Mouse (Mus musculus) hindbrain, embryonic 13.5 days (tissue): ENCODE data around the gene Sbf1. TPM values are rescaled to one million over a fixed set of nuclear protein-coding genes. Genes with fewer than 3 reads are reported as not detected.

Source experiments
- ATAC-seq: fragments of 200-750 bp; cut with Nextera tagmentation; 2 replicates; pipeline ENCODE4 v1.8.0; 2017; ENCODE audit warnings: moderate TSS enrichment; ENCODE audit not compliant: low FRiP score
- H3K27ac ChIP-seq: fragments of 300-500 bp; sonication (generic); 2 replicates; pipeline ENCODE4 v1.5.1; 2015; ENCODE audit warnings: inconsistent platforms, mild to moderate bottlenecking, moderate library complexity
- H3K27me3 ChIP-seq: fragments of 300-500 bp; sonication (generic); 2 replicates; pipeline ENCODE4 v1.6.1; 2015; ENCODE audit warnings: mild to moderate bottlenecking, inconsistent platforms
- H3K36me3 ChIP-seq: fragments of 300-500 bp; sonication (generic); 2 replicates; pipeline ENCODE4 v1.6.1; 2015; ENCODE audit warnings: mild to moderate bottlenecking, inconsistent platforms
- H3K4me1 ChIP-seq: fragments of 300-500 bp; sonication (generic); replicated peaks from 2 replicates; pipeline ENCODE4 v1.6.1; 2015; ENCODE audit warnings: inconsistent platforms
- H3K4me2 ChIP-seq: fragments of 300-500 bp; sonication (generic); 2 replicates; pipeline ENCODE4 v1.6.1; 2015; ENCODE audit warnings: inconsistent platforms, mild to moderate bottlenecking, moderate library complexity
- H3K4me3 ChIP-seq: fragments of 300-500 bp; sonication (generic); 2 replicates; pipeline ENCODE4 v1.5.1; 2015; ENCODE audit warnings: mild to moderate bottlenecking, inconsistent platforms
- H3K9ac ChIP-seq: fragments of 300-500 bp; sonication (generic); 2 replicates; pipeline ENCODE4 v1.6.1; 2015; ENCODE audit warnings: mild to moderate bottlenecking, inconsistent platforms
- H3K9me3 ChIP-seq: fragments of 300-500 bp; sonication (generic); 2 replicates; pipeline ENCODE4 v1.6.1; 2016; ENCODE audit warnings: inconsistent platforms
- WGBS: fragments of 180-500 bp; shearing (Covaris S2); methylation state at CpG from one replicate; pipeline ENCODE4 v1.1.7; 2015; 5-methylcytosine and 5-hydroxymethylcytosine counted together
- polyA plus RNA-seq: library from polyadenylated mRNA; unstranded; fragments of >200 nt; fragmentation: Nextera tagmentation; extraction: Ambion mirVana; gene quantifications from 2 replicates; pipeline ENCODE4 v1.2.1, GENCODE M21; 2015

Gene Sbf1
- polyA plus RNA-seq, 1 experiment from 2014 or later = 83.3 TPM

DNA sequence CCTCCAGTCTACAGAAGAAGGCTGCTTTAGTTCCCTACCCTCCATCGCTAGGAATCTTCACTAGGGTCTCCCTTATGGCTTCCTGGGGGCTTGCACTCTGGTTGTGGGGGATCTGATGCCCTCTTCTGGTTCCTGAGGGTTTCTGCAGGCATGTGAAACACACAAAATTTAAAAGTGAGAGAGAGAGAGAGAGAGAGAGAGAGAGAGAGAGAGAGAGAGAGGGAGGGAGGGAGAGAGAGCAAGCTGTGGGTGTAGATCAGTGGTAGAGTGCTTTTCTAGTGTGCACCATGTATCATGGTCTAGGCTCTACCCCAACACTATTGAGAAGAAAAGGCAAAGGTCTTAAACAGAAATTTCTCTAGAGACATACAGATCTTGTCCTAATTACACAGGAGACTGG is 26.6 kb upstream of the Sbf1 start:
- no peaks in the 10 kb centered on the region for H3K4me1 ChIP-seq
- ATAC-seq = no peak
- H3K4me3 ChIP-seq = no peak overlapping the region
- no peaks in the 10 kb centered on the region for H3K9me3 ChIP-seq
- H3K9ac ChIP-seq = no peak overlapping the region
- H3K27me3 ChIP-seq = no peaks in the 10 kb centered on the region
- no peak overlapping the region for H3K27ac ChIP-seq
- no peak overlapping the region for H3K4me2 ChIP-seq
- no peaks in the 10 kb centered on the region for H3K36me3 ChIP-seq
- 58% methylated on average over 1 of the region's 1 CpGs for WGBS

DNA sequence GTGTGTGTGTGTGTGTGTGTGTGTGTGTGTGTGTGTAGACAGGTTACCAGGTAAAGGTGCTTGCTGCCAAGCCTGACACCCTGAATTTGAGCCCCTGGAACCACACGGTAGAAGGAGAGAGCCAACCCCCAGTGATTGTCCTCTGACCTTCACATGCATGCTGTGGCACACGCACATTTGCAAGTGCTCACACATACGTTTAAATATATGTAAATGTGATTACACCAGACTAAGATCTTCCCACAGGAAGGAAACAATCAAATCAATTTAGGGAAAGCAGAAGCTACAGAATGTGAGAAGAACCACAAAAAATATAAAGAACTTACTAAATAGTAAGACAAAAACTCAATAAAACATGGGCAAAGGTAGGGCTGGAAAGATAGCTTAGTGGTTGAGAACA is 25.0 kb upstream of the Sbf1 start:
- ATAC-seq = no peak
- Histone ChIP-seq H3K4me1 (no peaks in the 10 kb centered on the region), H3K4me3 (no peak overlapping the region), H3K4me2 (no peak overlapping the region), H3K36me3 (no peaks in the 10 kb centered on the region), H3K9ac (no peak overlapping the region), H3K27ac (no peak overlapping the region), H3K27me3 (no peaks in the 10 kb centered on the region), H3K9me3 (no peaks in the 10 kb centered on the region)
- 81% methylated on average over 3 of the region's 3 CpGs for WGBS

DNA sequence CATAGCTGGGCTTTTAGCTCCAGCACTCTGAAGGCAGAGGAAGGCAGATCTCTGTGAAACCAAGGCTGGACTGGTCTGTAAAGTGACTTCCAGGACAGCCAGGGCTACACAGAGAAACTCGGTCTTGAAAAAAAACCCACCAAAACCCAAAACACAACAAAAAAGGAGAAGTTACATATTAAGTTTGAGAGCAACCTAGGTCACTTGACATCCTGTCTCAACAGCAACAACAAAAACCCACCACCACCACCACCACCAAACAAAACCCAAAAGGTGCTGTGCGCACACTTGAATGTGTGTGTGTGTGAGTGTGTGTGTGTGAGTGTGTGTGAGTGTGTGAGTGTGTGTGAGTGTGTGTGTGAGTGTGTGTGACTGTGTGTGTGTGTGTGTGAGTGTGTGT is 24.6 kb upstream of the Sbf1 start:
- no peak for ATAC-seq
- Histone ChIP-seq H3K4me2 (no peak overlapping the region), H3K9ac (no peak overlapping the region), H3K4me3 (no peak overlapping the region), H3K9me3 (no peaks in the 10 kb centered on the region), H3K27ac (no peak overlapping the region), H3K27me3 (no peaks in the 10 kb centered on the region), H3K36me3 (no peaks in the 10 kb centered on the region), H3K4me1 (no peaks in the 10 kb centered on the region)
- 83% methylated on average over 2 of the region's 2 CpGs for WGBS

DNA sequence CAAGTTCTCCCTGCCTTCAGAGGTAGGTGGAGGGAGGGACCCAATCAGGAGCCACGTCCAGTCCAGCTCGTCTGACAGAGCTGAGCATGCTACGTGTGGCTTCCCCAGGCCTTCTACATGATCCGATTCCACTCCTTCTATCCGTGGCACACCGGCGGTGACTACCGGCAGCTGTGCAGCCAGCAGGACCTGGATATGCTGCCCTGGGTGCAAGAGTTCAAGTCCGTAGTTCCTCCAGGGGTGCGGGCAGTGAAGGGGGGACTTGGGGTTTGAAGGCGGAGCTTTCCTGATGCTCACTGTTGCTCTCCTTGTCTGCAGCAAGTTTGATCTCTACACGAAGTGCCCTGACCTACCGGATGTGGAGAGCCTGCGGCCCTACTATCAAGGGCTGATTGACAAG is 21.3 kb upstream of the Sbf1 start:
- 88% methylated on average over 14 of the region's 14 CpGs for WGBS
- H3K9ac ChIP-seq = no peak overlapping the region
- H3K27ac ChIP-seq = no peak overlapping the region
- H3K27me3 ChIP-seq = no peaks in the 10 kb centered on the region
- no peak overlapping the region for H3K4me2 ChIP-seq
- no peak for ATAC-seq
- H3K4me1 ChIP-seq = no peaks in the 10 kb centered on the region
- H3K4me3 ChIP-seq = no peak overlapping the region
- no peaks in the 10 kb centered on the region for H3K36me3 ChIP-seq
- H3K9me3 ChIP-seq = no peaks in the 10 kb centered on the region

DNA sequence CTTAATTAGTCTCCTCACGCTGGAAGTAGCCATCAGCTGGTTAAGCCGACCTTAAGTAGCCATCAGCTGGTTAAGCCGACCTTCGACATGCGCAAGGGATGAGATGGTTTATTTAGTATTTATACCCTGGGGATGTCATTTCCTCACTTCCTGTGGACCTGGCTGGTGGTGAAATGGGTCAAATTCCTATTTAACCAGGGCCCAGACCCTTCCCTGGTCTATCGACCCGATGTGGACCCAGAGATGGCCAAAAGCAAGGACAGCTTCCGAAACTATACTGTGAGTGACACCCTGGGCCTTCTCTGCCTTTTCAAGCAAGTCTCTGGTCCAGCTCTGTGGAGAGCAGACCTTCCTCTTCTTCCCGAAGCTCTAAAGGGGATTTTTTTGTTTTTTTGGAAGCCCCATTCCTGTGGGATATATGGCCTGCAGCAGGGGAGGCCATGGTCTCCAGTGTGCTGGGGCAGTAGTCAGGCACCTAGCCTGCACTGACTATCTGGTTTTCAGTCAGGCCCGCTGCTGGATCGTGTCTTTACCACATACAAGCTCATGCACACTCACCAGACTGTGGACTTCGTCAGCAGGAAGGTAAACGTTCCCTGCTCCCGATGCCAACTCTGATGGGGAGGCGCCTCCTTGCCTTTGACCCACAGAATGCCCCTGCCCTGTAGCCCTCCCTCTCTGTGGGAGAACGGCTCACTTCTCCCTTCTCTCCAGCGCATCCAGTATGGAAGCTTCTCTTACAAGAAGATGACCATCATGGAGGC is 19.8 kb upstream of the Sbf1 start:
- Histone ChIP-seq H3K4me2 (no peak overlapping the region), H3K4me1 (no peaks in the 10 kb centered on the region), H3K27me3 (no peaks in the 10 kb centered on the region), H3K9me3 (no peaks in the 10 kb centered on the region), H3K36me3 (no peaks in the 10 kb centered on the region), H3K9ac (no peak overlapping the region), H3K27ac (no peak overlapping the region), H3K4me3 (no peak overlapping the region)
- ATAC-seq = no peak
- WGBS = 84% methylated on average over 17 of the region's 17 CpGs

DNA sequence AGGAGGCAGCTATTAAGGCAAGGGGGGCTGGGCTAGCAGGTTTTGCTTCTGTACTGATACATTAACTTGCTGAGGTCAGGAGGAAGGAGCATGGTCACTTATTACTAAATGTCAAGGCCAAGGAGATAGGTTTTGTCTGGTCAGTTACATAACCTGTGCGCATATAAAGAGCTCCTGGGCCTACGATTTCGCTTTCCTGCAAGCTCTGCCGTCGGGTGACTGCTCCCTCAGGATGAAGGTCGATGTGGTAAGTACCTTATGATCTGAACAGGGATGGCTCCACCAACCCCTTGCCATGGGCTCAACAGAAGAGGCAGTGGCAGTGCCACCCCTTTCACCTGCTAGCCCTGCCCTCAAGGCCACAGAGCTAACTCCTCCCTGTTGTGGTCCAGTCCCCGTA is 19.2 kb upstream of the Sbf1 start, which contains the start of gene Miox:
Miox (plus strand) TSS at position 128 of the 400 bp plus-strand sequence.
- Histone ChIP-seq H3K4me1 (no peaks in the 10 kb centered on the region), H3K4me3 (no peak within 1 kb of the TSS), H3K4me2 (no peak within 1 kb of the TSS), H3K27ac (no peak within 1 kb of the TSS), H3K27me3 (no peaks in the 10 kb centered on the region), H3K9ac (no peak within 1 kb of the TSS), H3K9me3 (no peaks in the 10 kb centered on the region), H3K36me3 (no peaks in the 10 kb centered on the region)
- WGBS = 88% methylated on average over 7 of the region's 7 CpGs
- no peak for ATAC-seq

DNA sequence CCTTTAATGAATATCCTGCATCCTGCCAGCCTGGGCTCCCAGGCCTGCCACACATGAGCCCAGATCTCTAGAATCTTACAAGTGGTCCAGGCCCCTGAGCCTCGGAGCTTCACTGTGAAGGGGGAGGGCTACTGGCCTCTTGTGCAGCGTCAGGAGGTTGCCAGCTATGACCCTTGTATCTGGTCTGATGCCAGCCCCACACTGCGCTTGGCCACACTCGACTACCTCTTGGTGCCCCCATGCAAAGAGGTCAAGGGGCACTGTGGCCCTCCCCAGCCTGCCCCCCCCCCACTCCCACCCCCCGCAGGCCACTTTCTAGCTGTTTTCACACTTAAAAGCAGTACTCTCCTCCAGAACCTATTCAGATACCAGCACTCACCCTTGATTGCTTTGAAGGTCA is 11.3 kb upstream of the Sbf1 start:
- WGBS = 80% methylated on average over 5 of the region's 5 CpGs
- ATAC-seq = no peak
- no peak overlapping the region for H3K27ac ChIP-seq
- H3K36me3 ChIP-seq = no peaks in the 10 kb centered on the region
- H3K9ac ChIP-seq = no peak overlapping the region
- H3K4me3 ChIP-seq = no peak overlapping the region
- H3K4me1 ChIP-seq = peaks cover 7% of the 10 kb centered on the region
- no peak overlapping the region for H3K4me2 ChIP-seq
- peaks cover 24% of the 10 kb centered on the region for H3K27me3 ChIP-seq
- no peaks in the 10 kb centered on the region for H3K9me3 ChIP-seq

DNA sequence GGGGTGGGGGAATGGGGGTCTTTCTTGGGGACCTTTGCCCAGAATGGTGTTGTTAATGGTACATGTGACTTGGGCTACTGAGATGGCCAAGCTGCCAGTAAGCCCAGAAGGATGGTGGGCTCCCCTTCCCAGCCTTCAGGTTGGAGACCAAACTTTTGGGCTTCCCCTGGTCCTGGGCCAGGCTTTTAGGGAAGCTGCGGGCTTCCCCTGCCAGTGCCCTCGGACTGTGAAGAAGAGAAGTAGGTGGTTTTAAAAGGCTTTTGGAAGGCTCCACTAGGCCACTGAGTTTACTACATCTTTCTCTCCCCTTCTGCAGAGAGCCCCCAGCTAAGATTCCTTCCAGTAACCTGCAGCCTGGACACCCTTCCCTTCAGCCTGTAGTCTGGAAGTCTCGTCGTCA is 8.5 kb upstream of the Sbf1 start:
- no peaks in the 10 kb centered on the region for H3K9me3 ChIP-seq
- 95% methylated on average over 4 of the region's 4 CpGs for WGBS
- no peak overlapping the region for H3K4me3 ChIP-seq
- no peak overlapping the region for H3K4me2 ChIP-seq
- H3K9ac ChIP-seq = no peak overlapping the region
- peaks cover 7% of the 10 kb centered on the region for H3K4me1 ChIP-seq
- no peaks in the 10 kb centered on the region for H3K36me3 ChIP-seq
- H3K27ac ChIP-seq = no peak overlapping the region
- peaks cover 29% of the 10 kb centered on the region for H3K27me3 ChIP-seq
- no peak for ATAC-seq

DNA sequence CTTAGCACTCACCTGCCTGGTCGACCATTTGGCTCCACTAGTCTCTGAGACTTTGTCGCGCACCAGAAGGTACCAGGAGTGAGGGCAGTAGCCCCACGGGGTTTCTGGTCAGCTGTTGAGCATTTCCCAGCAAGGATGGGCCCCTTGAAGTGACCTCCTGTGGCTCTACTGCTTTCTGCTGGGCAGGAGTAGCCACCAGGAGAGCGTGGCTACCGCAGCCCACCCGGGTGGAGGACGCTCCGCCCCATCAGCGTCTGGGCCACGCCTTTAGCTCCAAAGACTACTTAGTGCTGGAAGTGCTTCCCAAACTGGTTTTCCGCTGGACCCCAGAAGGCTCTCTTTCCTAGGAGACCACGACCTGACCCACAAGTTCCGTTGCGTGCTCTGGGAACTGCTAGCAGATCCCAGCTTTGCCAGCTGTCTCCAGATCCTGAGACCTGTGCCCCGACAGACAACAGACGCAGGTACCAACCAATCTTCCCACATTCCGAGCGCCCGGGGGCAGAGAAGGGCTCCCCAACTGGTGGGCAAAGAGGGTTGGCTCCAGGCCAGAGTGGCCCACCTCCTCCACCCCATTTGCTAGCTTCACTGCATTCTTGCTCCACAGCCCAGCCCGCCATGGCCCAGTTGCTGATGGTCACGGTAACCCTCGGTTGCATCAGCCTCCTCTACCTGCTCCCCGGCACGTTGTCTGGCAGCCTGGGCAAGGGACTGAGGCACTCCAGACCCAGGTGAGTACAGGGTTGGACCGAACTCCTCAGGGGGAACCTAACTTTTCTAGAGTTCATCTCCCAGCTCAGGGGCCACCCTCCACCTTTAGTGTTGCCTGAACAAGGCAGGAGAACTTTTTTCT is 7.8 kb upstream of the Sbf1 start, which contains the start of gene Adm2:
Adm2 (plus strand) TSS at position 51 of the 853 bp plus-strand sequence.
- Histone ChIP-seq H3K4me2 (peak within 1 kb of the TSS; percentile 35), H3K9me3 (no peaks in the 10 kb centered on the region), H3K4me3 (no peak within 1 kb of the TSS), H3K4me1 (peaks cover 7% of the 10 kb centered on the region), H3K27ac (no peak within 1 kb of the TSS), H3K9ac (no peak within 1 kb of the TSS), H3K36me3 (no peaks in the 10 kb centered on the region), H3K27me3 (peaks cover 29% of the 10 kb centered on the region)
- ATAC-seq = no peak
- 11% methylated on average over 26 of the region's 26 CpGs for WGBS

DNA sequence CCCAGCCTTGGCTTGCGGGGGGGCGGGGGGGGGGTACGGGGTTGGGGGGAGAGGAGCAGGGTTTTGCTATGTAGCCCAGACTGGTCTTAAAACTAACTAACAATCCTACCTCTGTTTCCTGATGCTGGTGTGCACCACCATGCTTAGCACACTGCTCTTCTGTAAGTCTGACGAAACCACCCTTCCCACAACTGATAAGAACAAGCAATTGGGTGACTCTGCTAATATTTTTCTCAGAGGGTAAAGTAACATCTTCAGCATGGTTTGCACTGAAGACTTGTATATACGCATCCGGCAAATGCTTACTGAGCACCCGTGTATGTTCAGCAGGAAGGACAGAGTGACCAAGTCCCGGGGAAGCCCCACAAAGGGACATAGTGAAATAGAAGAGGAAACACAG is 6.2 kb upstream of the Sbf1 start:
- Histone ChIP-seq H3K4me2 (no peak overlapping the region), H3K4me1 (peaks cover 7% of the 10 kb centered on the region), H3K36me3 (no peaks in the 10 kb centered on the region), H3K27ac (no peak overlapping the region), H3K27me3 (peaks cover 29% of the 10 kb centered on the region), H3K9me3 (no peaks in the 10 kb centered on the region), H3K9ac (no peak overlapping the region), H3K4me3 (no peak overlapping the region)
- no peak for ATAC-seq
- WGBS = 85% methylated on average over 8 of the region's 8 CpGs

DNA sequence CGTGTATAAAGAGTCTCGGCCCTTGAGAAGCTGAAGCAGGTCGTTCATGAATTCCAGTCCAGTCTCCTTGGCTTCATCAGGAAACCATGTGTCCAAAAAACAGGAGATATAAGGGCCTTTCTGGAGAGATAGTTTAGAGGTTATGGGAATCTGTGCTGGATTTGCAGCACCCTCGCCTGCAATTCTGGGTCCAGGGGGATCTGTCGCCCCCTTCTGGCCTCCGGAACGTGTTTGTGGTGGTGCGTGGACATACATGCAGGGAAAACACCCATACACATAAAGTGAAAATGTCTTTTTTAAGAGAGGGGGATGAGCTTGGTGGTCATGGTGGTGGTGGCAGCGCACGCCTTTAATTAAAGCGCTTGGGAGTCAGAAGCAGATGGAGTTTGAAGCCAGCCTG is 1.0 kb upstream of the Sbf1 start:
- no peak overlapping the region for H3K4me2 ChIP-seq
- no peak for ATAC-seq
- H3K36me3 ChIP-seq = no peaks in the 10 kb centered on the region
- 65% methylated on average over 11 of the region's 11 CpGs for WGBS
- no peak overlapping the region for H3K27ac ChIP-seq
- H3K4me3 ChIP-seq = peak overlapping the region; percentile 96; the same call in 1 of the 2 replicates
- no peaks in the 10 kb centered on the region for H3K9me3 ChIP-seq
- H3K4me1 ChIP-seq = peaks cover 32% of the 10 kb centered on the region
- 0 out of 2 replicates have a peak, but pooled peaks cover 2% of the 10 kb centered on the region for H3K27me3 ChIP-seq
- H3K9ac ChIP-seq = no peak overlapping the region

DNA sequence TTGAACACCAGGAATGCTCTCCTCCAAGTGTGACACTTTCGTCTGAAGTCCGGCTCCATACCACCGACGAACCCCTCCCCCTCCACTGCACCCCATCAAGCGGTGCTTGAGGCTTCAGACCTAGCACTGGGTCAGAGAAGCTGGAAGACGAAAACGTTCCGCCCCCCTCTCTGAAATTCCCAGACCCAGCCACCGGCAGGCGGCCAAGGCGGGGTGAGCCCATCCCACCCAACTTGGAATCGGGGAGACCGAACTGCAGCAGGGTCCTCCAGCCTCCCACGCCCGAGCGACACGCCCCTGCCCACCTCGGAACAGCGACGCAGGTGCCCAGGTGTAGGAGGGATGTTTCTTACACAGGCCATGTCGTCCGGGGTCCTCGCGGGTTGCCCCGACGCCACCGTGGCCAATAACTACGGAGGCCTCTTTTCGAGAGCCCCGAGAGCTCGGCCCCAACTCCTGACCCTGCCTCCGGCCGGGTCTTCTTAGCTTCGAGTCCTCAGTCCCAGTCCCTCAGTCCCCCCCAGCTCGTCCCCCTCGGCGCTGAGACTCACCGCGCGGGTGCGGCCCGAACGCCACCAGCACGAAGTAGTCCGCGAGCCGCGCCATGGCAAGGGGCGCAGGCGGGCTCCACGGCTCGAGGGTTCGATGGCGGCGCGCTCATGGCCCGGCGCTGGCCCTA is 461 bp downstream of the Sbf1 start:
- ATAC-seq = peak; percentile 70
- under 1% methylated on average over 57 of the region's 58 CpGs for WGBS
- Histone ChIP-seq H3K36me3 (no peaks in the 10 kb centered on the region), H3K4me2 (peak overlapping the region; percentile 92), H3K4me3 (peak overlapping the region; percentile 96), H3K9me3 (no peaks in the 10 kb centered on the region), H3K27ac (peak overlapping the region; percentile 79), H3K27me3 (no peaks in the 10 kb centered on the region), H3K4me1 (peaks cover 45% of the 10 kb centered on the region), H3K9ac (peak overlapping the region; percentile 93)
